Mouse (Mus musculus): Measurements from ENCODE around the gene Sbk1. TPM values are rescaled to one million over a fixed set of nuclear protein-coding genes. Genes with fewer than 3 reads are reported as not detected.

Gene Sbk1
- 276 and 311 TPM in 2 replicates for polyA plus RNA-seq (2016; fragmentation: Nextera tagmentation; extraction: Ambion mirVana)

- H3K27ac ChIP-seq (replicated peaks) = peak within 1 kb of the TSS; percentile 97
- no peaks in the 10 kb centered on the region for H3K9me3 ChIP-seq
- H3K4me1 ChIP-seq = peaks cover 44% of the 10 kb centered on the region
- peak within 1 kb of the TSS; percentile 87 for H3K4me2 ChIP-seq (replicated peaks)
- under 1% methylated on average over 62 of the region's 85 CpGs for WGBS
- H3K27me3 ChIP-seq = peaks cover 7% of the 10 kb centered on the region; the same call in 1 of the 2 replicates
- ATAC-seq (ENCODE audit: low FRiP score, low read depth) = peak; percentile 91
- peak within 1 kb of the TSS; percentile 99 for H3K4me3 ChIP-seq
- peaks cover 22% of the 10 kb centered on the region for H3K36me3 ChIP-seq
- H3K9ac ChIP-seq (replicated peaks) = peak within 1 kb of the TSS; percentile 100
Observed at GRCm38 (mm10) chr7:126271712-126272683, at the start of gene Sbk1. Gene Sbk1, plus strand, starts transcription at chr7:126272619.

GRCm38 (mm10) chr7:126222753-126223152 is 49.7 kb upstream of the Sbk1 start:
- WGBS = 66% methylated on average over 3 of the region's 3 CpGs
- Histone ChIP-seq H3K27ac (replicated peaks) (no peak overlapping the region), H3K4me1 (no peaks in the 10 kb centered on the region), H3K36me3 (no peaks in the 10 kb centered on the region), H3K27me3 (no peaks in the 10 kb centered on the region), H3K4me3 (no peak overlapping the region), H3K9ac (replicated peaks) (no peak overlapping the region), H3K4me2 (replicated peaks) (no peak overlapping the region), H3K9me3 (0 out of 2 replicates have a peak, but pooled peaks cover 4% of the 10 kb centered on the region)
- ATAC-seq (ENCODE audit: low FRiP score, low read depth) = no peak

GRCm38 (mm10) chr7:126226136-126226535 is 46.3 kb upstream of the Sbk1 start:
- H3K4me3 ChIP-seq = no peak overlapping the region

GRCm38 (mm10) chr7:126230357-126231148 is 41.9 kb upstream of the Sbk1 start:
- H3K4me3 ChIP-seq = no peak overlapping the region
- H3K4me2 ChIP-seq (replicated peaks) = no peak overlapping the region
- no peak overlapping the region for H3K9ac ChIP-seq (replicated peaks)
- H3K36me3 ChIP-seq = no peaks in the 10 kb centered on the region
- no peak overlapping the region for H3K27ac ChIP-seq (replicated peaks)
- H3K9me3 ChIP-seq = no peaks in the 10 kb centered on the region
- ATAC-seq (ENCODE audit: low FRiP score, low read depth) = no peak
- H3K27me3 ChIP-seq = no peaks in the 10 kb centered on the region
- WGBS = 81% methylated on average over 8 of the region's 8 CpGs
- H3K4me1 ChIP-seq = no peaks in the 10 kb centered on the region

More at GRCm38 (mm10) chr7:126226136-126226535, 46.3 kb upstream of the Sbk1 start:
- H3K27ac ChIP-seq (replicated peaks) = no peak overlapping the region
- no peaks in the 10 kb centered on the region for H3K9me3 ChIP-seq
- WGBS = 32% methylated on average over 5 of the region's 5 CpGs
- H3K4me1 ChIP-seq = no peaks in the 10 kb centered on the region
- no peaks in the 10 kb centered on the region for H3K36me3 ChIP-seq
- ATAC-seq (ENCODE audit: low FRiP score, low read depth) = no peak
- H3K27me3 ChIP-seq = no peaks in the 10 kb centered on the region
- H3K9ac ChIP-seq (replicated peaks) = no peak overlapping the region
- no peak overlapping the region for H3K4me2 ChIP-seq (replicated peaks)

GRCm38 (mm10) chr7:126232345-126233071 is 39.9 kb upstream of the Sbk1 start:
- no peak for ATAC-seq (ENCODE audit: low FRiP score, low read depth)
- Histone ChIP-seq H3K9ac (replicated peaks) (no peak overlapping the region), H3K4me2 (replicated peaks) (no peak overlapping the region), H3K27me3 (no peaks in the 10 kb centered on the region), H3K27ac (replicated peaks) (no peak overlapping the region), H3K36me3 (no peaks in the 10 kb centered on the region), H3K9me3 (no peaks in the 10 kb centered on the region), H3K4me1 (no peaks in the 10 kb centered on the region), H3K4me3 (no peak overlapping the region)
- 84% methylated on average over 8 of the region's 8 CpGs for WGBS

GRCm38 (mm10) chr7:126234611-126235010 is 37.8 kb upstream of the Sbk1 start:
- no peaks in the 10 kb centered on the region for H3K9me3 ChIP-seq
- no peaks in the 10 kb centered on the region for H3K36me3 ChIP-seq
- no peaks in the 10 kb centered on the region for H3K27me3 ChIP-seq
- H3K4me1 ChIP-seq = no peaks in the 10 kb centered on the region
- H3K4me3 ChIP-seq = no peak overlapping the region
- H3K27ac ChIP-seq (replicated peaks) = no peak overlapping the region
- no peak overlapping the region for H3K9ac ChIP-seq (replicated peaks)
- H3K4me2 ChIP-seq (replicated peaks) = no peak overlapping the region
- no peak for ATAC-seq (ENCODE audit: low FRiP score, low read depth)
- 87% methylated on average over 3 of the region's 3 CpGs for WGBS

GRCm38 (mm10) chr7:126236083-126236793 is 36.2 kb upstream of the Sbk1 start:
- Histone ChIP-seq H3K4me1 (no peaks in the 10 kb centered on the region), H3K36me3 (no peaks in the 10 kb centered on the region), H3K4me3 (no peak overlapping the region), H3K27me3 (no peaks in the 10 kb centered on the region), H3K9ac (replicated peaks) (no peak overlapping the region), H3K27ac (replicated peaks) (no peak overlapping the region), H3K9me3 (no peaks in the 10 kb centered on the region), H3K4me2 (replicated peaks) (no peak overlapping the region)
- no peak for ATAC-seq (ENCODE audit: low FRiP score, low read depth)
- WGBS = 65% methylated on average over 11 of the region's 11 CpGs

GRCm38 (mm10) chr7:126236794-126237192 is 35.6 kb upstream of the Sbk1 start:
- Histone ChIP-seq H3K27me3 (no peaks in the 10 kb centered on the region), H3K9me3 (no peaks in the 10 kb centered on the region), H3K4me3 (no peak overlapping the region), H3K9ac (replicated peaks) (no peak overlapping the region), H3K4me2 (replicated peaks) (no peak overlapping the region), H3K27ac (replicated peaks) (no peak overlapping the region), H3K36me3 (no peaks in the 10 kb centered on the region), H3K4me1 (no peaks in the 10 kb centered on the region)
- no peak for ATAC-seq (ENCODE audit: low FRiP score, low read depth)
- WGBS = 85% methylated on average over 5 of the region's 5 CpGs

- no peak overlapping the region for H3K4me3 ChIP-seq
- no peaks in the 10 kb centered on the region for H3K9me3 ChIP-seq
- 84% methylated on average over 14 of the region's 14 CpGs for WGBS
- no peak overlapping the region for H3K4me2 ChIP-seq (replicated peaks)
- H3K27me3 ChIP-seq = no peaks in the 10 kb centered on the region
- H3K27ac ChIP-seq (replicated peaks) = no peak overlapping the region
- no peaks in the 10 kb centered on the region for H3K4me1 ChIP-seq
- no peak overlapping the region for H3K9ac ChIP-seq (replicated peaks)
- no peaks in the 10 kb centered on the region for H3K36me3 ChIP-seq
- ATAC-seq (ENCODE audit: low FRiP score, low read depth) = no peak
Observed at GRCm38 (mm10) chr7:126240814-126241360, 31.5 kb upstream of the Sbk1 start.

GRCm38 (mm10) chr7:126244168-126244750 is 28.2 kb upstream of the Sbk1 start:
- no peak for ATAC-seq (ENCODE audit: low FRiP score, low read depth)
- 75% methylated on average over 6 of the region's 6 CpGs for WGBS
- H3K4me2 ChIP-seq (replicated peaks) = no peak overlapping the region
- H3K9me3 ChIP-seq = no peaks in the 10 kb centered on the region
- H3K4me3 ChIP-seq = no peak overlapping the region
- H3K4me1 ChIP-seq = peaks cover 11% of the 10 kb centered on the region
- peaks cover 26% of the 10 kb centered on the region for H3K27me3 ChIP-seq
- no peaks in the 10 kb centered on the region for H3K36me3 ChIP-seq
- H3K9ac ChIP-seq (replicated peaks) = no peak overlapping the region
- H3K27ac ChIP-seq (replicated peaks) = no peak overlapping the region
